Mouse (Mus musculus) ovary, postnatal 10 days (tissue): ENCODE data around the gene Srsf3.
"Not testable (repeated sequence)": the region's sequence is repeated elsewhere in the genome, so short reads cannot be mapped to it uniquely, and the experiment has no call there.

Source experiments
- DNase-seq: peaks from one replicate; pipeline ENCODE4 v3.0.0; 2022; ENCODE audit warnings: low spot score

The Srsf3 gene

DNA sequence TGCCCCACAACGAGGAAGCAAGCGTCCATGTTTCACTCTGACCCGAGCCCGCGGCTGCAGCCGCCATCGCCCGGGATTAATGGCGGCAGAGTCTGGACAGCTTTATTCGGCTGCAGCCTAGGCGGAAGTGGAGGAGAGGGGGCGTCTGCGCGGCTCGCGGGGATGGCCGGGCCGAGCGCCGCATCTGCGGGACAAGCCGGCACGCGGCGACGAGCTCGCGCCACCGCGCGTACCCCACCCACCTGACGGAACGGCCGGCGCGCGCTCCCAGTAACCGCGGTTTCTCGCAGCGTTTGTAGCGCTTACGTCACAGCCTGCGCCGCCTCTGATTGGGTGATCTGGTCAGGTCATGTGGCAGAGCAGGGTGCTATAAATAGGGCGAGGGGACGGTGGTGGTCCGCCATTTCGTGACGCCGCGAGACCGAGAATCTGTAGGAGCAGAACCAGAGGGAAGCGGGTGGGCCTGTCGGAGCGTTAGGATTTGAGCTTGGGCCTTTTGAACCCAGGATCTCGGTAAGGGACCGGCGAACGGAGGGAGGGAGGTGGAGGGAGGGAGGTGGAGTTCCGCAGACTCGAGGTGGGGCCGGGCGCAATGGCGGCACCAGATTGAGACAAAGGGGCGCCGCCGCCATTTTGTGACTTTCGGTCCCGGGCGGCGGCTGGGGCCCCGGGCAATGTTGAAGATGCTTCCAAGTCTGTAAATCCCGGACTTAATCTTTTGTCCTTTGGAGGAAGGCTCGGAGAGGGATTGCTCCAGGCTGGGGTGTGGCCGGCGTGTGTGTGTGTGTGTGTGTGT is at the start of gene Srsf3:
Srsf3 (plus strand) TSS at position 355 of the 796 bp plus-strand sequence.
- peak; percentile 98 for DNase-seq

DNA sequence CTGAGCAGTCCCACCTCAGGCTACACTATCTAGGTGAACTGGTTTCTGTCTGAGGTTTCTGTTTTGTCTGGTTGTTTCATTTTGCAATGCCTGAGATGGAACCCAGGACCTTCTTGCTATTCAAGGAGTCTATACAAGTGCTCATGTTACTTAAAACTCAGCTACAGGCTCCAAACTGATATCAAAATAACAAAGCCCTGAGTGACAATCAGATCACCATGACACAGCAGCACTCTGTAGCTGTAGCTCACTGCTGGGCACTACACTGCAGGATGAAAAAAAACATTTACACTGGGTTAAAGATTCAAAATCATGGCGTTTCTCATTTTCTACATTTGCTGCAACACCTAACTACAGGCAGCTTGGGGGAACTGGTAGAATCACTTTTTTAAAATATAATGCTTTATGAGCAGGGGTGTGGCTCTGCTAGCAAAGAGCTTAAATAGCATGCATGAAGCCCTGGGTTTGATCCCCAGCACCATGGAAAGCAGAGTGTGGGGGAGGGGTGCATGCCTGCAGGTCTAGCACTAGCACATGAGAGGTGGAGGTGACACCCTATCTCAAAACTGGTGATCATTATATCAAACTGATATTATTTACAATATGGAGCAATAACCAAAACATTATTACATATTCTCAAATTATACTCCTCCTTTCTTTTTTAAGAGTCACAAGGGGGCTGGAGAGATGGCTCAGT is 47.6 kb upstream of the Srsf3 start:
- DNase-seq: no peak

DNA sequence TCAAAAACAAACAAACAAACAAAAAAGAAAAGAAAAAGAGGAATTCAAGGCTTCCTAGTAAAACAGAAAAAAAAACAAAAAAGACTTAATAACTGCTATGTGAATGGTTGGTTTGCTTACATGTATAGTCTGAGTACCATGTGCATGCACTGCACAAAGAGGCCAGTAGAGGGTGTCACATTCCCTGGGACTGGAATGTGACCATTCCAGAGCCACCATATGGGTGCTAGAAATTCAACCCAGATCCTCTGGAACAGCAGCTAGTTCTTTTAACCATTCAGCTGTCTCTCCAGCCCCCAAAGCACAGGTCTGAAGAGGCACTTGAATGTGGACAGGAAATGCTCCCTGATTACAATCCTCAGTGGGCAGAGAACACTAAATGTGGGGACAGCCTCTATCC is 45.6 kb upstream of the Srsf3 start:
- no peak for DNase-seq

DNA sequence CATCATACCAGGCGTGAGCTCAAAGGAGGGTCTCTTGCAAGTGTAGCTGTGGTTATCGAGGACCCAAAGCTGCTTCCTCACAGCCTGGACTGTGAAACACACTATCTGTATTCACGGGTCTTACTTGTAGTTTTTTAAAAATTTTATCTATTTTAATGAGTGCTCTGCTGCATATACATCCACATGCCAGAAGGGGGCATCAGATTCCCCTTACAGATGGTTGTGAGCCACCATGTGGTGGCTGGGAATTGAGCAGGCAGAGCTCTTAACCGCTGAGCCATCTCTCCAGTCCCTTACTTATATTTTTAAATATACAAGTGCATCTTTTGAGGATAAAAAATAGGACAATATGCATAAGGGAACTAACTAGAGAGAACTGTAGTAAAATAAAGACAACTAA is 44.7 kb upstream of the Srsf3 start:
- DNase-seq: no peak

DNA sequence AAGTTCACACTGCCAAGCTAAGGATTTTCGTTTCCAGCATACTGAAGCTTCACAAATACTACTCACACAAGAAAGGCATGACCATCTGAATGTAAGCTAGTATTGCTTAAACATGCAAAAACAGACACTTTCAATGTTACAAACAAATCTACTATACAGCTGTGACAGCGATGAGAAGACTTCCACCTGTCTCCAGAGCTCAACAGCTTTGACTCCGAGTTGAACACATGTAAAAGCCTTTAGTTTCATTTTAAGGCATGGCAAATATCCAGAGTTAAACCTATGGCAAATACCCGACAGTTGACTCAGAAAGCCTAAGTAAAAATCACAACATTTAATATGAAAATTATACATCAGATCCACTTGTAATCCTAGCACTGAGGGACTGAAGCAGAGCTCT is 44.1 kb upstream of the Srsf3 start:
- no peak for DNase-seq

GRCm38 (mm10) chr17:28988996-28989395 is 43.4 kb upstream of the Srsf3 start:
- DNase-seq: no peak

- no peak for DNase-seq
Measured at GRCm38 (mm10) chr17:28990060-28990459, 42.4 kb upstream of the Srsf3 start.

- DNase-seq: no peak
Measured at GRCm38 (mm10) chr17:28991286-28991685, 41.1 kb upstream of the Srsf3 start.

- DNase-seq: no peak
Measured at GRCm38 (mm10) chr17:28992105-28992504, 40.3 kb upstream of the Srsf3 start.

GRCm38 (mm10) chr17:28993004-28993403 is 39.4 kb upstream of the Srsf3 start:
- DNase-seq: not testable (repeated sequence)

DNA sequence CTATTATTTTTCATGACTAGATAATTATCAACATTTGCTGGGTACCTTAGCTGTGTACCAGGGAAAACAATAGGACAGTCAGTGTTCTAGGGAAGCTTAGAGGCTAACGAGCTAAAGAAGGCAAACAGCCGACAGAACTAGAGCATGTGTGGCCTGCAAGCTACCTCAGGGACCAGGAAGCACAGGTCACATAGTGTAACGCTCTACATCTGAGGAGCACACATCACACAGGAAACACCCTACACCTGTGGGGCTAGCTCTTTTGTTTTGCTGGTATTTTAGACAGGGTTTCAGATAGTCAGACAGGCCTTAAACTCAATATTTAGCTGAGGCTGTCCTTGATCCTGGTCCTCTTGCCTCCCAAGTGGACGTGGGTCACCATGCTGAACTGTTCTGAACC is 37.8 kb upstream of the Srsf3 start:
- no peak for DNase-seq

- no peak for DNase-seq
Measured at GRCm38 (mm10) chr17:29000465-29000864, 32.0 kb upstream of the Srsf3 start.

DNA sequence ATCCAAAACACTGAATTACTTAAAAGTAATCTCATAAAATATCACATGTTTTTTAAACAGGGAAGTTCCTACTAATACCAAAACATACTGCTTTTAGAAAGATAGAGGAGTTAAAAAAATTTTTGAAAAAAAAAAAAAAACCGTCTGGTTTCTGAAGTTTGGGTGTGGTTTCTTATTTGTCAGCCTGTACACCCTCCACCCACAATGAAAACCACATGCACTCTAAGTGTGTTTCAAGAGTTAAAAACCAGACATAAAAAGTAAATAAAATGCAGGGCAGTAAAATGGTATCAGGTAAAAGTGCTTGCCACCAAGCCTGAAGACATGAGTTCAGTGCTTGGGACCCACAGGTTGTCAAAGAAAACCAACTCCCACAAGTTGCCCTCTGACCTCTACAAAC is 28.7 kb upstream of the Srsf3 start:
- DNase-seq: no peak

GRCm38 (mm10) chr17:29005002-29005401 is 27.4 kb upstream of the Srsf3 start:
- DNase-seq: no peak

DNA sequence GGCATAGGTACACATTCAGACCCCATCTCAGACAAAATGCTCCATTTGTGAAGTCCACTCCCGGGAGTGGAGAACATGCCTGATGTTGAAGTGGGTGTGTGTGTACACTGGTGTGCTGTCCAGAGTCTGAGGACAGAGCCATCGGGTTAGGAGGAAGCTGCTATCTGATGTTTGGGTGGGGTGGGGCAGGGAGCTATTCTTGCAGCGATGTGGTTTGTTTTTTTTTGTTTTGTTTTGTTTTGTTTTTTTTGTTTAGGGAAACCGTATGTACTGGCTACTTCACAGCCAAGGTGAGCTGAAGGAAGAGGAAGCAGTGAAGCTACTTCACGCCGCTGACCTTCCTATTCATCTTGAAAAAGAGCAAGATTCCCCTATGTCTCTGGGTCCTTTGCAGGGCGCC is 25.6 kb upstream of the Srsf3 start:
- DNase-seq: no peak

GRCm38 (mm10) chr17:29007243-29007640 is 25.2 kb upstream of the Srsf3 start:
- DNase-seq: no peak

DNA sequence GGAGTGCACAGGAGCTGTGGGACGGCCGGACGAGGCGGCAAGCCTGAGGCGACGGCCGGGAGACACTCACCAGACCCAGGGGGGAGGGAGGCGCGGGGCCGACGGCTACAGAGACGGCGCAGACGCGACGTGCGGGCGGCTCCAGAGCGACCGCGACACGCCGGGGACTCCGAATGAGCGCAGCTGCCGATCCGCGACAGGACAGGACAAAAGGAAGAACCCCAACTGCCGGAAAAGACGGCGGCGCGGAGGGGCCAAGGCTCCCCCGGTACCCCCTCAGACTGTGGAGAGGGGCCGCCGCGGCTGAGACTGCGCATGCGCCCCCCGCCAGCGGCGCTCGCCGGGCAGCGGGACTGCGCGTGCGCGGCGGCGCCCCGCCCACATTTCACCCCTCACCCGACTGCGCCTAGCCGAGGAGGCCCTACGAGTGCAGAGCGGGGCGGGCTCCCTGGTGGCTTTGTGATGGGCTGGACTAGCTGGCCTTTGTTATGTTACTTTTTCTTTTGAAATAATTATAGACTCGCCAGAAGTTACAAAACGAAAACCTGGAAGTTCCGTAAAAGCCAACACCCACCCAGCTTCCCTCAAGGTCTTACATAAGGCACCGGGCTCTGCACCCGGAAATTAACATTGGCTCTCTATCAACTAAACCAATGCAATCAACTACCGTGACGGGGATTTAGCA is 24.6 kb upstream of the Srsf3 start, which contains the start of gene Stk38:
Stk38 (minus strand) TSS at position 355 of the 685 bp plus-strand sequence.
- peak; percentile 88 for DNase-seq

DNA sequence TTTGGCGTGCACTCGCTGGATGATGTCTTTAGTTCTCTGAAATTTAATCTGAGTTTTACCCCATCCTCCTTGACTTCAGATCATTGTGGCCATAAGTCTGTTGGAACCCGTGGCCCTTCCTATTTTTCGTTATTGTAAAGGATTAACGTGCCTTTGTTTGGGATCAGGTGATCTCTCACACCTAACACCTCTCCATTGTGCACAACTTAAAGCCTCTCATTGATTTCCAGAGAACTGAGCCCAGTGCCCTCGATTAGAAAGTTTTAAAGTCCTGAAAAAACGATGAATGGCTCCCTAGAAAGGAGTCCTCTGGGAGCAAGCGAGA is 24.1 kb upstream of the Srsf3 start:
- DNase-seq: no peak

DNA sequence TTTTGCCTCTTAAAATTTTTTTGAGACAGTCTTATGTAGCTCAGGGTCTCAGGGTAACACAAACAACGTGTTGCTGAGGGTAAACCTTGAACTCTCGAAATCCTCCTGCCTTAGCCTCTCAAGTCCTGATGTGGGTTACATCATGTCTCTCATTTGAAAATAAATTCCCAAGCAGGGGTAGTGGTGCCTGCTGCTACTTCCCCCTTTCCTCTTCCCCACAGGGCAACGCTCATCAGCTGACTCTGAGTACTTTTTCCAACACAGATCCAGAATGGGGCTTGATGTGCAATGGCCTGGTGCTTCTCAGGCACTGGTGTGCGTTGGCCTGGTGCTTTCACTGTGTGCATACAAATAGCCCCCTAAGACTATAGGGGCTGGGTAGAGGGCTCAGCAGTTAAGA is 23.2 kb upstream of the Srsf3 start:
- DNase-seq: no peak

DNA sequence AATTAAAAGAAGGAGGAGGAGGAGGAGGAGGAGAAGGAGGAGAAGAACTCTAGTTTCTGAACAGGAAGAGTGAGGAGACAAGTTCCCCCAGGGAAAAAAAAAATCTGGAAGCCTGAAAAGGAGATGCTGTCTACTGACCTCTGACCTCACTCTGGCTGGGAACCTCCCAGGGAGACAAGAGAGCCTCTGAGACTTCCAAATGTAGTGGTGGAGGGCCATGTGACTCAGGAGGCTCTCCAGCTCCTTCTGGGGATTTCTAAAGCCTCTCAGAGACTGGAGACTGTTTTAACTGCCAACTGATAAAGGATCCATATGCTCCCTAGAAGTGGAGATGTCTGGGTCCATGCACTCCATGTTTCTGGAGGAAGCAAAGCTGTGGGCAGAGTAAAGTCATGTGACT is 18.2 kb upstream of the Srsf3 start:
- DNase-seq: no peak

DNA sequence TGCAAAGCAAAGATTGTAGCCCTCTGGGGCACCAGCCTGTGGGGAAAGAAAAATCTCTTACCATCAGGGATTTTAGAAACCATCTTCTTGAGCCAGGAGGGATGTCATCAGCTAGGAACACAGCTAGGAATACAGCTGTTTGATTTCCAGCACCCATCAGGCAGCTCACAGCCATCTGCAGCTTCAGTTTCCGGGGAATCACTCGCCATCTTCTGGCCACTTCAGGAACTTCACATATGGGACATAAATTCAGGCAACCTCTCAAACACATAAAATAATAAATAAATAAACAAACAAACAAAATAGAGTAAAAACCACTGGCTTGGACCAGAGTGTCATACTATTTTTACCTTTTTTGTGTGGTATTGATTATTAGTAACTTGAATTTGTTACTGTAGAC is 16.8 kb upstream of the Srsf3 start:
- no peak for DNase-seq

DNA sequence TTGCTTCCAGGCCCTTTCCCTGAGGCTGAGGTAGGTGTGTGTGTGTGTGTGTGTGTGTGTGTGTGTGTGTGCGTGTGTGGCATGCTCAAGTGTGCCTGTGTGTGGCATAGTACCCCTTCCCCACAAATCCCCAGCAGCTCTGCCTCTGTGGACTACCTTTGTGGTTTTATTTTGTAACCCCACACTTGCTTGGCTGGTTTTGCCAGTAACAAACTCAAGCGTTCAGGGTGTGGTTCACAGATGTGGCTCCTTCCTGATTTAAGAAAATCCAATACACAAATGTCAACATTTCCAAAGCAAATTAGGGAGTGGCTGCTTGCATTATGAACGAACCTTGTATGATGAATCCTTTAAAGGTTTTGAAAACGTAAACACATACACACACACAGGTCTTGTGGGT is 15.7 kb upstream of the Srsf3 start:
- DNase-seq: no peak

- no peak for DNase-seq
Measured at GRCm38 (mm10) chr17:29018292-29018984, 14.0 kb upstream of the Srsf3 start.
